Mouse (Mus musculus) regulatory T cell (primary cell): Measurements from ENCODE around the gene Tlr3.

Experiments
- in situ Hi-C: fragments of 300-600 bp; cut with MboI, MseI; formaldehyde crosslinking; loops from one replicate; pipeline ENCODE4 v1.15.1; 2025; ENCODE audit warnings: high pct_unique_total_duplicates

Gene Tlr3

GRCm38 (mm10) chr8:45410882-45411281 lies at the start of gene Tlr3:
TSS of gene Tlr3 (minus strand) at chr8:45411080.
- in situ Hi-C loops: no loop called here

- in situ Hi-C loops: loop anchor here (5.0 to 10.0 kb wide), 2 partner anchors 474 to 1847 kb away; partner anchors contain the start of gene Ccdc110
These were observed 47.0 kb upstream of the Tlr3 start for GRCm38 (mm10) chr8:45457874-45458273.

- in situ Hi-C loops: loop anchor here (10.0 kb wide), 1 partner anchor 1850 kb away; no protein-coding TSS in a partner anchor
These were observed 43.5 kb upstream of the Tlr3 start for GRCm38 (mm10) chr8:45454426-45454825.

- in situ Hi-C loops: loop anchor here (10.0 kb wide), 1 partner anchor 1853 kb away; no protein-coding TSS in a partner anchor
These were observed 41.2 kb upstream of the Tlr3 start for GRCm38 (mm10) chr8:45452115-45452514.

- in situ Hi-C loops: no loop called here
These were observed 38.0 kb upstream of the Tlr3 start for GRCm38 (mm10) chr8:45448842-45449241.

- in situ Hi-C loops: no loop called here
These were observed 37.4 kb upstream of the Tlr3 start for GRCm38 (mm10) chr8:45448257-45448656.

GRCm38 (mm10) chr8:45438899-45439535 lies 28.1 kb upstream of the Tlr3 start:
- in situ Hi-C loops: no loop called here

GRCm38 (mm10) chr8:45420151-45420550 lies 9.3 kb upstream of the Tlr3 start:
- in situ Hi-C loops: no loop called here

GRCm38 (mm10) chr8:45414965-45415364 lies 4.1 kb upstream of the Tlr3 start:
- in situ Hi-C loops: no loop called here

- in situ Hi-C loops: no loop called here
These were observed 567 bp downstream of the Tlr3 start for GRCm38 (mm10) chr8:45410146-45410880.

GRCm38 (mm10) chr8:45409702-45410101 lies 1.2 kb downstream of the Tlr3 start:
- in situ Hi-C loops: no loop called here

- in situ Hi-C loops: no loop called here
These were observed 27.6 kb downstream of the Tlr3 start for GRCm38 (mm10) chr8:45383250-45383649.

GRCm38 (mm10) chr8:45381963-45382347 lies 28.9 kb downstream of the Tlr3 start, which contains the start of gene Fam149a:
TSS of gene Fam149a (minus strand) at chr8:45382291.
- in situ Hi-C loops: no loop called here

GRCm38 (mm10) chr8:45381075-45381962 lies 29.6 kb downstream of the Tlr3 start:
- in situ Hi-C loops: no loop called here

- in situ Hi-C loops: no loop called here
These were observed 30.3 kb downstream of the Tlr3 start for GRCm38 (mm10) chr8:45380598-45380997.

- in situ Hi-C loops: no loop called here
These were observed 36.8 kb downstream of the Tlr3 start for GRCm38 (mm10) chr8:45374071-45374470.

GRCm38 (mm10) chr8:45367154-45367553 lies 43.7 kb downstream of the Tlr3 start:
- in situ Hi-C loops: no loop called here

- in situ Hi-C loops: no loop called here
These were observed 47.7 kb downstream of the Tlr3 start for GRCm38 (mm10) chr8:45363220-45363619.

- in situ Hi-C loops: no loop called here
These were observed 48.6 kb downstream of the Tlr3 start for GRCm38 (mm10) chr8:45362323-45362722.

- in situ Hi-C loops: no loop called here
These were observed 51.7 kb downstream of the Tlr3 start for GRCm38 (mm10) chr8:45359091-45359605.

GRCm38 (mm10) chr8:45358132-45358918 lies 52.6 kb downstream of the Tlr3 start:
- in situ Hi-C loops: no loop called here
